Mouse (Mus musculus) left cerebral cortex, adult 9 months (tissue): Measurements from ENCODE around the gene Sgsm2.
"Not testable (repeated sequence)": the region's sequence is repeated elsewhere in the genome, so short reads cannot be mapped to it uniquely, and the experiment has no call there.

ENCODE experiments used
- DNase-seq, 2 experiments: peaks; one replicate each; pipeline ENCODE4 v3.0.0; 2022; ENCODE audit warnings: low spot score in 2 of 2

Gene Sgsm2

DNA sequence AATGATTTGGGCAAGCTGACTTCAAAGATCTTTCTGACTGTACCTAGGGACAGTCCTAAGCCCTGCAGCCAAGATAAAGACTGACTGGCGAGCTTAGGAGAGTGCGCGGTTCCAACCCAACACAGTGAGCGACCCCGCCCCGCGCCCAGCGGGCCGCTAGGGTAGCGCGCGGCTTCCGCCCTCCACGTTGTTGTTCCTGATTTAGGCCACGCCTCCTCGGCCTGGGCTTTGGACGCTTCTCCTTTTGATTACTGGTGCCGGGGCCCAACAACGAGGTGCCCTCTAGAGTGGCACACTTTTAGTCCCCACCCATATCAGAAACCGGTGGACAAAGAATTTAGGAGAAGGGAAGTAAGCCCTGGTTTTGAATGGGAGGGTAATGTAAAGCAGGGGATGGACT, 67.0 kb downstream of the Sgsm2 start:
- no peak for DNase-seq

DNA sequence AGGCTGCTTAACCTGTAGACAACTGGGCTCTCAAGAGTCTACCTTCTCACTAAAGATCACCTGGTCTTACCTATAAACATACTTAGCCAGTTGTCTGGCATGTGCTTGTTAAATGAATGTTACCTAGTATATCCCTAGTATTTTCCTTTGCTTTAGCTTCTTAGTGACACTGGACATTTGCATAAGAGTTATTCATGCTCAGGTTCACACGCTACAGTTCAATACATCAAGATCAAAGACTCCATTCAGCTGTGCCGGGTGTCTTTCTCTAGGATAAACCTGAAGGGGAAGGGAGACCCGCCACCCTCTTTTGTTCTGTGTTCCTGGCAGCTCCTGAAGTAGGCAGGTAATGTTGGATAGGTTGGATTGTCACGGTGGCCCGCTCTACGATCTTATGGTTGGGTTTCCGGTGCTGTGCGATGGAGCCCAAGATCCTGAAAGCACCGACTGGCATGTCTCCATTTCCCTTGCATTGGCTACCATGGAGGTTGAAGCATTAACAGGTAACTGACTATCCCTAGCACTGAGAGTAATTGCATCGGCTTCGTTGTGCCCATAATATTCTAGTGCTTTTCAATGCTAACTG, 67.8 kb downstream of the Sgsm2 start:
- no peak for DNase-seq

DNA sequence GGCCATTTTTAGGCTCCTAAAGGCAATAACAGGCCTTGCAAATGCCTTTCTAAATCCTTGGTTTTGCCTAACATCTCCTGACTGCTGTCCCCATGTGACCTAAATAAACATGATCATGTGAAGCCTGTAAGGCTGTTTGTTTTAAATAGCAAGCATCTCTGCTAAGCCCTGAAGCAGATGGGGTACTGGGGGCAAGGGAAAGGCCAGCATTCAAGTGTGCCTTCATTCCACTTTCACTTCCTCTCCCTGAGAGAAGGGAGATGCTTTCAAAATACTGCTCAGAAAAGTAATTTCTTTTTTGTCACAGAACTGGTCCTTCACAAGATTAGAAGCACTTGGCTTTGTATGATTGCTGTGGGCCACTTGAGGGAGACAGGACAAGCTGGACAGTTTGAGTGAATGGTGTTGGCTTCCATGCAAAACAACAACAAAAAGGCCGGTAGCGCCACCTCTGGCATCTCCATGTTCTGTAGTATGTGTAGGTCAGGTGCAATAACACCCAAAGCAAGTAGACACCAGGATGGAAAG, 68.4 kb downstream of the Sgsm2 start:
- DNase-seq: no peak

DNA sequence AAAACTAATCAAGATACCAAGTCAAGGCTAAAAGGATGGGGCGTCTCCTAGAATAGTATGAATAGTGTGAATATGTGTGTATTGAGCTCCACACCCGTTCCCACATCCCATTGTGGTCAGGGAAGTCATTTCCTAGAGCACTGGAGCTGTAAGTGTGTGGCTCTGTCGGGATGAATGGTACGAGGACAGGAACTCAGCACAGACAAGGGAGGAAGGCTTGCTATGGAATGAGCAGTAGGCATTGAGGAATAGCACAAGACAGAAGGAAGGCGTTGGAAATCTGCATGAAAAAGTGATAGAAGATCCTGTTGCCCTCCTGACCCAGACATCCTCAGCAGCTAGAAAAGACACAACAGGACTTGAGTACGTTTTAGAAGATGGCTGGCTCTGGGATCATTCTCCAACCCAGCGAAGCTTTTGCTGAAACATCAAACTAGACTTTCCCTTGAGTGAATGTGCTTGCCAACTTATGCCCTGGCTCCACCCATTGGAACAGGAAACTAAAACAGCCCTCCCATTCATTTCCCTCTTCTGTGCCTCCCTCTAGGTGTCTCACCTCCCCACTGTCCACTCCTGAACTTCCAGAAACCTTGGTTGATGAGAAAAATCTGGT, 69.0 kb downstream of the Sgsm2 start:
- DNase-seq: no peak

DNA sequence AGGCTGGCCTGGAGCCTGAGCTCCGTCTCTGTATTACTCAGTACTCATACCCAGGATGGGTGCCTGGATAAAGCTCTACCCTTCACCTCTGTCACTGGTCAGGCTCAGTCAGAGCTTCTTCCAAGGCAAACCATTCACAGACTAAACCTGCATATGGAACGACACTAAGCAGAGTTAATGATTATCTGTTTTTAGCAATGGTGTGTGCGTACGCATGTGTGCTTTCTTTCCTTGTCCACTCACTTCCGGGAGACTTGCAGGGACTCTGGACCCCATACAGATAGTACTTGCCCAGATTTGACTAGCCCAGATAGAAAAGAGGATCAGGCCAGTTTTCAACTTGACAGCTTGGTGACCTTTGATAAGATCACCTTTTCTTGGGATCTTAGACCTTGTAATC, 70.2 kb downstream of the Sgsm2 start:
- no peak for DNase-seq

DNA sequence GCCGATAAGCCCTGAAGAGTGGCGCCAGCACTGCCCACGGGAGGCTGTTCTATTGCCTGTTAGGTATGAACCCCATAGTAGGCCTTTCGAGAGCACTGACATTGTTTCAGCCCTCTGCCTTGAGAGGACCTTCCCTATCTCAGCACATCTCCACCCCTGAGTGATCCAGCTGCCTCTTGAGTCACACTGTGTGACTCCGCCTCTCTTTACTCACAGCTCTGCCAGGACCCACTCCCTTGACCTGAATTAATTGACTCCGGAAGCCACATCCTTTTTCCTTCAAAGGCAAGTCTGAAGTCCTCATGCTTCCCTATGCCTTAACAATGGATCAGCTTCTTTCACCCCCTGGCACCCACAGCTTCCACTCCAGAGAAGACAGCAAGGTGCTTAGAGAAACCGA, 70.7 kb downstream of the Sgsm2 start:
- DNase-seq: no peak

DNA sequence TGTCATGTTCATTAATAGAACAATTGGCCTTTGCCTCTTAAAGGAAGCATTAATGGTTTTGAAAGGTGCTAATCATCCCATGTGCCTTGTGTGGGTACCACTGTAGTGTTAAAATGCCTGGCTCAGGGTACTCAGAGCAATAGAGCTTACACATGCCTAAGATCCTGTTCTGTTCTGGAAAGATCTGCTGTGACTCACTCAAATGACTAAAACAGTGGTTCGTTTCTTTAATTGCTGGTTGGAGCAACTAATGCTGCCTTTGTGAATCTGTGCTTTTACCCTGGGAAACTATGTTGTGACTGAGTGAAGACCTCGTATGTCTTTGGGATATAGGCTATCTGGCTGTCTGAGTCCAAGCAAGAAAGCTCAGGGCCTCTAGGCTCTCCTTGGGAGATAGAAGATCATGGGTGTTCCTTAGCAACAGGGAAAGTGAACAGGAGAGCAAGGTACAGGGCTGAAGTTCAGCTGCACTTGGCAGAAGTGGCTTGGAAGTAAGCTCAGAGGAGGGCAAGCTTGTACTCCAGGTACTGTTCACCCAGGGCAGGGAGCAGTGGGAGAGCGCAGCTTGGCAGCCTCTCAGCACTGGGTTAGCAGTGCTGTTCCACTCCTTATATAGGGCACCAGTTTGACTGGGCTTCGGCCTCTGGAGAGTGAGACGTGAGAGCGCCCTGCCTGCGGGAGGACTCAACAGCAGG, 74.0 kb downstream of the Sgsm2 start:
- DNase-seq: no peak

DNA sequence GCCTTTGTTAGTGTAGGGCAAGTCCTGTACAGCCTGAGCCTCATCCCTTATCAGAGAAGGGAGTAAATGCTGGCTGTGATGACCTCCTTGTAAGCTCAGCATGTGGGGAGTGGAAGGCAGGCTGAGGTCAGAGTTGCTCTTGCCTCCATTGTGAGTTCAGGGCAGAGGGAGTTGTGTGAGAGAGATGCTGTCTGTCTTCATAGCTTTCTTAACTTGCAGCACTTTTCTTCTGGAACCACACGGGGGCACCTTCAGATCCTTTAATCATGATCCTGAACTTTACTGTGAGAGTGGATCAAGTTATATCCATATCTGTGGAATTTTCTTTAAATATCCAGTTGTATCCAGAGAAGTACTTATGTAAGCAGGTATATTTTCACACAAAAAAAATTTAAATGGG, 75.4 kb downstream of the Sgsm2 start:
- DNase-seq: no peak

DNA sequence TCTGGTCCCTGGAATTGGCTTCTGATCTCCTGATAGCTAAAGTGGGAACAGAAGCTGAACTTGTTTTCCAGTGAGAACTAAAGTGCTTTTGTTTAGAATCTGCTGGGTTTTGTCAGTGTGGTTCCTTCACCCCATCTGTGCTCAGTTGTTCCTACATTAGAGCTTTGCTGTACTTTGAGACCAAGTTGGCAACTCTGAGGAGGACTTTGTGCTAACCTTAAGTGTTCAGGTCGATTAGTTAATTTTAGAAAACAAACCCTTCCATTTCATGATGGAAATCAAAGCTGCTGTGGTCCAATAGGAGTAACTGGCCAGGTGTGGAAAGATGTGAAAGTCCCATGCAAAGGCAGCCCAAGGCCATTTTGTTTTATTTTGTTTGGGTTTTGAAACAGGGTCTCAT, 75.9 kb downstream of the Sgsm2 start:
- no peak for DNase-seq

DNA sequence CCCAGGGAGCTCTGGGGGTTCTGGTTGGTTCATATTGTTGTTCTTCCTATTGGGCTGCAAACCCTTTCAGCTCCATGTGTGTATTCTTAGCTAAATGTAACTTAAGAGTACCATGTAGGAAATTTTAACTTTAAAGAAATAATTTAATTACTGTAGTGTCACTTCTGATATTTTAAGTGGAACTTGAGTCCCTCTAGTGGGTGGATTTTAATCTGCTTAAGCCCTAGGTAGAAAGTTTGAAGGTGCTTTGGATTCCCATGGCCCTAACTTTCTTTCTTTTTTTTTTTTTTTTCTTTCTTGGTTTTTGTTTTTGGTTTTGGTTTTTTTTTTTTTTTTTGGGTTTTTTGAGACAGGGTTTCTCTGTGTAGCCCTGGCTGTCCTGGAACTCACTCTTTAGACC, 81.1 kb downstream of the Sgsm2 start:
- no peak for DNase-seq

DNA sequence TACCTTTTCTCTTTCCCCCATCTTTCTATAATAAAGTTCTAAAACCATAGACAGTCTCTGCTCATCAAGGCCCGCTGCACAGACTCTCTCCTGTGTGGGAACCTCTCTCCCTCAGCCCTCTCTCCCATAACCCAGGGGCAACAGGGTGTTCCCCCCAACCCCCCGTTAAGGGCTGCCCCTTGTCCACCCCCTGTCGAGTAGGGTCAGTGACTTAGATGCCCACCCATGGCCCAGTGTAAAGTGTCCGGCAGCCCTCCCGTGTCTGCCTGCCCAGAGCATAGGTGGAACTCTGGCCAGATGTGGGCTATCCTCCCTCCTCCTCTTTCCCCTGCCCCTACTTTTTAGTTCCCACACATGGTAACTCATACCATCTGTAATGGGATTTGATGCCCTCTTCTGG, 85.3 kb downstream of the Sgsm2 start:
- no peak for DNase-seq

DNA sequence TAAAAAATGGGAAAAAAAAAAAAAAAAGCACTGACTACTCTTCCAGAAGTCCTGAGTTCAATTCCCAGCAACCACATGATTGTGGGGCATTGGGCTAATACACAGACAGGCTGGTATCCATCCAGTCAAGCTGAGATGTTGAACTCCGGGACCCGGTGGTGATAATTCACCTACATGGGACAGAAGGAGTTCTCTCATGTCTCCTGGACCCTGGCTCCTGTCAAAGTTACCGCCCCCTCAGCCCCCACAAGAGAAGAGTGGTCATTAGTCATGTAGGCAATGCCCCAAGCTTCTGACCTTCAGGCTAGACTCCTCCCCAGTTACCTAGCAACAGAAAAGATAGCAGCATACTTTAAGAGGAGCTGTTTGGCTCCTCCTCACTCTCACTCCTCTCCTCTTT, 85.8 kb downstream of the Sgsm2 start:
- DNase-seq: not testable (repeated sequence)

DNA sequence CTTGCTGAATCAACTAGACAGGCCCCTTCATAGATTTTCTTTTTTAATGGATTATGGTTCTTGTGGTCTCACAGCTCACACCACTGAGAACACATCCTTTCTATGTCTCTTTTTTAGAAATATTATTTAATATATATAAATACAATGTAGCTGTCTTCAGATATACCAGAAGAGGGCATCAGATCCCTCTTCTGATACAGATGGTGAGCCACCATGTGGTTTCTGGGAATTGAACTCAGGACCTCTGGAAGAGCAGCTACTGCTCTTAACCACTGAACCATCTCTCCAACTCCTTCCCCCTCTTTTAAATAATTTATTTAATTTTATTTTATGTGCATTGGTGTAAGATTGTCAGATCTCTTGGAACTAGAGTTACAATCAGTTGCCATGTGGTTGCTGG, 86.7 kb downstream of the Sgsm2 start:
- DNase-seq: no peak

DNA sequence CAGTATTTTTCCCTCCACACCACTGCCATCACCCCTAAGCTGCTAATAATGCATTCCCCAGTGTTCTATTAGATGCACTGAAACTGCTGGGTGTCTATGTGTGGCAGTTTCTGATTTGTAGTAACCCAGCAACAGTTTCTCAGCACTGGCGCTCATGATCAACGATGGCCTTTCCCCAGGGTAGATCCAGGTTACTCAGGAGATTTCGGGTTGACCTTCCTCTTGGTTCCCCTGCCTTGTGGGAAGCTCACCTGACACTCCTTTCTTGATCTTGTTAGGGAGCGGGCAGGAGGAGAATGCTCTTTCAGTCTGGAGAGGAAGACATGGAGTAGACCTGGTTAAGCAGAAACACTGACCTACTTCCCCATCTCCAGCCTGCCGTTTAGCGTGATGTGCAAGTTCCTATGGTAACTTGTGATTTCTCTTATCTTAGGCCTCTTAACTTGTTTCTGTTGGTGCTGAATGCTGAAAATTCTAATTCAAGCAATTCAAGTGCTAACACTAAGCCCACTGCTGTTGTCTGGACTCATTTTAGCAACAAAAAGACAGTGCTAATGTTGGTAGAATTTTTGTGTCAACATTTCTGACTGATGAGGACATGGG, 88.5 kb downstream of the Sgsm2 start:
- DNase-seq: peak in 1 of 2 experiments; percentile 14

DNA sequence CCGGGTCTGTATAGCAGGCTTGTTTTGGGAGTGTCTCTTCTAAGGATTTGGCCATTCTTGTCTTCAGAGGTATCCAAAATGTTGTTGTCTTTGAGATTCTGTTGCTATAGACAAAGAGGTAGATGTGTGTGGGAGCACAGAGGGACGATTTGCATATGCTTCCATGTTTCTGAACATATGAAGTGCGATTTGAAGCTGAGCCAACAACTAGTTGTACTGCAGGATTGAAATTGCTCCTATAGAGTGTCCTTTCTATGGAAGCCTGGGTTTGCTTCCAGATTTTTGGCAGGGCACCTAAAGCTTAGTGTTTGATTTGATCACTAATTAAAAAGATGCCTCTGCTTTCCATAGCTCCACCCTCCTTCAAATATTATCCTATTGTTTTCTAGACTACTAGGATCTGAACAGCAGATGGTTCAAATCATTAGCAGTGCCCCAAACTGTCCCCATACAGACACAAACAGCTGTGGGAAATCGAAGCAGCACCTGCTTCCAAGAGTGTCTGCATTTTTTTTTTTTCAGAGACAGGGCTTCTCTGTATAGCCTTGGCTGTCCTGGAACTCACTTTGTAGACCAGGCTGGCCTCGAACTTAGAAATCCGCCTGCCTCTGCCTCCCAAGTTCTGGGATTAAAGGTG, 89.5 kb downstream of the Sgsm2 start:
- no peak for DNase-seq

DNA sequence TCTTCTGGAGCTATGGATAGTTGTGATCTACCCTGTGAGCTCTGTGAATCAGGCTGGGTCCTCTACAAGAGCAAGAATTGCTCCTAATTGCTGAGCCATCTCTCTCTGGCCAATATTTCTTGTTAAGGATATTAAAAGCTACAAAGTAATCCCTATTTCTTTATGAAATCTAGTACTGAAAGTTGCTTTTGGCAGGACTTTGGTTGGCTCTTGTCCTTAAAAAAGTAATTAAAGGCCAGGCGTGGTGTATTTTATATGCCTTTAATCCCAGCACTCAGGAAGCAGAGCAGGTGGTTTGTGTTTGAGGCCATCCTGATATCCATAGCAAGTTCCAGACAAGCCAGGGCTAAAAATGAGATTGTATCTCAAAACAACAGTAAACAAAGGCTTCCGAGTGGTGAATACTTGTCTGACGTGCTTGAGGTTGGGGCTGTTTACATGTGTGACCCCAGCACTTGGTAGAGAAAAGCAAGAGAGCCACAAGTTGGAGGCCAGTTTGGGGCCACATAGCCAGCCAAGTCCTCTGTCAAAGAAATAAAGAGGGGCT, 92.7 kb downstream of the Sgsm2 start:
- DNase-seq: no peak

DNA sequence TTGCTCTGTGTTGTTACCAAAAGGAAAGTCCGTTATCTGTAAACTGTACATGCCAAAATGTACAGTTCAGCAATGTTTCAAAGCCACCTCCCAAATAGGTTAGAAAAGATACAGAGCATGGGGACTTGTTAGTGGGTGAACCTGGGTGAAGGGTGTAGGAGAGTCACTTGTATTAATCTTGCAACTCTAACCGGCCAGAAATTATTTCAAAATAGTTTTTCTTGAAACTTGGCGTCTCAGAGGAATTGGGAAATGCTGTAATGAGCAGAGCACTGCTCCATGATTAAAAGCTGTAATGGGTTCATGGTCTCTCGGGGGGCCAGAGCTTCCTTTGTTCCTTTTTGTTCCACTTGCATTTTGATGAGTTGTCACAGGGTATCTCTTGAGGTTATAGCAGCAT, 96.2 kb downstream of the Sgsm2 start:
- DNase-seq: no peak
